Mouse (Mus musculus) heart, embryonic 15.5 days (tissue): ENCODE results near the gene Dpep2nb. TPM values are rescaled to one million over a fixed set of nuclear protein-coding genes. Genes with fewer than 3 reads are reported as not detected.
"Not testable (repeated sequence)": the region's sequence is repeated elsewhere in the genome, so short reads cannot be mapped to it uniquely, and the experiment has no call there.

ENCODE experiments used
- ATAC-seq: fragments of 200-750 bp; cut with Nextera tagmentation; replicated peaks from 2 replicates; pipeline ENCODE4 v1.8.0; 2017; ENCODE audit warnings: low read depth, moderate TSS enrichment; ENCODE audit not compliant: insufficient number of reproducible peaks, insufficient read depth, low FRiP score
- H3K27ac ChIP-seq: fragments of 300-500 bp; sonication (generic); 2 replicates; pipeline ENCODE4 v1.5.1; 2015; ENCODE audit warnings: mild to moderate bottlenecking, inconsistent platforms
- H3K27me3 ChIP-seq: fragments of 300-500 bp; sonication (generic); 2 replicates; pipeline ENCODE4 v1.6.1; 2015; ENCODE audit warnings: inconsistent platforms
- H3K36me3 ChIP-seq: fragments of 300-500 bp; sonication (generic); 2 replicates; pipeline ENCODE4 v1.6.1; 2015; ENCODE audit warnings: mild to moderate bottlenecking, inconsistent platforms
- H3K4me1 ChIP-seq: fragments of 300-500 bp; sonication (generic); replicated peaks from 2 replicates; pipeline ENCODE4 v1.6.1; 2015; ENCODE audit warnings: inconsistent platforms
- H3K4me2 ChIP-seq: fragments of 300-500 bp; sonication (generic); 2 replicates; pipeline ENCODE4 v1.6.1; 2015; ENCODE audit warnings: inconsistent platforms, mild to moderate bottlenecking, moderate library complexity
- H3K4me3 ChIP-seq: fragments of 300-500 bp; sonication (generic); 2 replicates; pipeline ENCODE4 v1.5.1; 2015; ENCODE audit warnings: mild to moderate bottlenecking, inconsistent platforms
- H3K9ac ChIP-seq: fragments of 300-500 bp; sonication (generic); 2 replicates; pipeline ENCODE4 v1.6.1; 2015; ENCODE audit warnings: mild to moderate bottlenecking, inconsistent platforms
- H3K9me3 ChIP-seq: fragments of 300-500 bp; sonication (generic); replicated peaks from 2 replicates; pipeline ENCODE4 v1.6.1; 2016; ENCODE audit warnings: inconsistent platforms
- WGBS: fragments of 180-500 bp; shearing (Covaris S2); methylation state at CpG from one replicate; pipeline ENCODE4 v1.1.7; 2015; ENCODE audit warnings: mixed read lengths; 5-methylcytosine and 5-hydroxymethylcytosine counted together
- polyA plus RNA-seq: library from polyadenylated mRNA; unstranded; fragments of >200 nt; fragmentation: Nextera tagmentation; extraction: Ambion mirVana; gene quantifications from 2 replicates; pipeline ENCODE4 v1.2.1, GENCODE M21; 2015

Dpep2nb gene
- polyA plus RNA-seq, 1 experiment from 2014 or later, result not detected

GRCm38 (mm10) chr8:106006413-106006812, 638 bp upstream of the Dpep2nb start:
- Histone ChIP-seq H3K4me2 (no peak overlapping the region), H3K4me3 (no peak overlapping the region), H3K9ac (no peak overlapping the region), H3K9me3 (no peaks in the 10 kb centered on the region), H3K4me1 (peaks cover 13% of the 10 kb centered on the region), H3K36me3 (no peaks in the 10 kb centered on the region), H3K27me3 (no peaks in the 10 kb centered on the region), H3K27ac (no peak overlapping the region)
- 80% methylated on average over 4 of the region's 4 CpGs for WGBS
- no peak for ATAC-seq

- no peaks in the 10 kb centered on the region for H3K27me3 ChIP-seq
- H3K4me1 ChIP-seq, result peaks cover 2% of the 10 kb centered on the region
- H3K27ac ChIP-seq, result no peak overlapping the region
- H3K4me2 ChIP-seq, result no peak overlapping the region
- no peaks in the 10 kb centered on the region for H3K36me3 ChIP-seq
- H3K9ac ChIP-seq, result no peak overlapping the region
- ATAC-seq, result no peak
- 67% methylated on average over 8 of the region's 8 CpGs for WGBS
- H3K4me3 ChIP-seq, result no peak overlapping the region
- H3K9me3 ChIP-seq, result no peaks in the 10 kb centered on the region
Observed at GRCm38 (mm10) chr8:106004538-106005207, 1.1 kb downstream of the Dpep2nb start.

- WGBS, result 81% methylated on average over 4 of the region's 4 CpGs
- Histone ChIP-seq H3K4me3 (no peak overlapping the region), H3K27ac (no peak overlapping the region), H3K27me3 (no peaks in the 10 kb centered on the region), H3K4me1 (no peaks in the 10 kb centered on the region), H3K9ac (no peak overlapping the region), H3K4me2 (no peak overlapping the region), H3K36me3 (no peaks in the 10 kb centered on the region), H3K9me3 (no peaks in the 10 kb centered on the region)
- ATAC-seq, result no peak
Observed at GRCm38 (mm10) chr8:106001908-106002307, 3.9 kb downstream of the Dpep2nb start.

- H3K9me3 ChIP-seq, result no peaks in the 10 kb centered on the region
- no peak overlapping the region for H3K4me2 ChIP-seq
- ATAC-seq, result no peak
- H3K27ac ChIP-seq, result no peak overlapping the region
- no peak overlapping the region for H3K4me3 ChIP-seq
- no peak overlapping the region for H3K9ac ChIP-seq
- no peaks in the 10 kb centered on the region for H3K4me1 ChIP-seq
- no peaks in the 10 kb centered on the region for H3K27me3 ChIP-seq
- 68% methylated on average over 2 of the region's 2 CpGs for WGBS
- no peaks in the 10 kb centered on the region for H3K36me3 ChIP-seq
Observed at GRCm38 (mm10) chr8:105998971-105999370, 6.8 kb downstream of the Dpep2nb start.

- Histone ChIP-seq H3K4me3 (no peak overlapping the region), H3K9me3 (no peaks in the 10 kb centered on the region), H3K36me3 (no peaks in the 10 kb centered on the region), H3K27ac (no peak overlapping the region), H3K4me1 (no peaks in the 10 kb centered on the region), H3K9ac (no peak overlapping the region), H3K4me2 (no peak overlapping the region), H3K27me3 (no peaks in the 10 kb centered on the region)
- WGBS, result 63% methylated on average over 7 of the region's 7 CpGs
- ATAC-seq, result no peak
Observed at GRCm38 (mm10) chr8:105996359-105996758, 9.4 kb downstream of the Dpep2nb start.

GRCm38 (mm10) chr8:105993226-105993625, 12.5 kb downstream of the Dpep2nb start:
- H3K36me3 ChIP-seq, result no peaks in the 10 kb centered on the region
- 69% methylated on average over 4 of the region's 4 CpGs for WGBS
- no peak for ATAC-seq
- H3K4me1 ChIP-seq, result peaks cover 6% of the 10 kb centered on the region; the same call in 1 of the 2 replicates
- H3K9ac ChIP-seq, result no peak overlapping the region
- H3K27me3 ChIP-seq, result no peaks in the 10 kb centered on the region
- no peak overlapping the region for H3K4me2 ChIP-seq
- H3K27ac ChIP-seq, result no peak overlapping the region
- no peaks in the 10 kb centered on the region for H3K9me3 ChIP-seq
- H3K4me3 ChIP-seq, result no peak overlapping the region

- Histone ChIP-seq H3K27me3 (no peaks in the 10 kb centered on the region), H3K4me1 (peaks cover 6% of the 10 kb centered on the region; the same call in 1 of the 2 replicates), H3K4me3 (no peak overlapping the region), H3K9me3 (no peaks in the 10 kb centered on the region), H3K36me3 (no peaks in the 10 kb centered on the region), H3K4me2 (no peak overlapping the region), H3K27ac (no peak overlapping the region), H3K9ac (no peak overlapping the region)
- 61% methylated on average over 5 of the region's 5 CpGs for WGBS
- ATAC-seq, result no peak
Observed at GRCm38 (mm10) chr8:105992499-105992898, 13.3 kb downstream of the Dpep2nb start.

GRCm38 (mm10) chr8:105991546-105991945, 14.2 kb downstream of the Dpep2nb start:
- no peak overlapping the region for H3K4me3 ChIP-seq
- 66% methylated on average over 2 of the region's 2 CpGs for WGBS
- H3K36me3 ChIP-seq, result no peaks in the 10 kb centered on the region
- no peaks in the 10 kb centered on the region for H3K9me3 ChIP-seq
- no peak overlapping the region for H3K4me2 ChIP-seq
- no peak overlapping the region for H3K9ac ChIP-seq
- ATAC-seq, result no peak
- H3K4me1 ChIP-seq, result peaks cover 6% of the 10 kb centered on the region; the same call in 1 of the 2 replicates
- H3K27ac ChIP-seq, result no peak overlapping the region
- H3K27me3 ChIP-seq, result no peaks in the 10 kb centered on the region

GRCm38 (mm10) chr8:105990856-105991387, 14.9 kb downstream of the Dpep2nb start, which contains the start of gene Dus2:
Gene Dus2, plus strand, starts transcription at chr8:105991337.
- no peak within 1 kb of the TSS for H3K27ac ChIP-seq
- H3K4me1 ChIP-seq, result peaks cover 6% of the 10 kb centered on the region; the same call in 1 of the 2 replicates
- H3K9me3 ChIP-seq, result no peaks in the 10 kb centered on the region
- peak within 1 kb of the TSS; percentile 30; the same call in 1 of the 2 replicates for H3K4me2 ChIP-seq
- no peak within 1 kb of the TSS for H3K9ac ChIP-seq
- H3K27me3 ChIP-seq, result no peaks in the 10 kb centered on the region
- H3K36me3 ChIP-seq, result no peaks in the 10 kb centered on the region
- no peak within 1 kb of the TSS for H3K4me3 ChIP-seq
- 9% methylated on average over 15 of the region's 15 CpGs for whole genome bisulfite sequencing
- ATAC-seq, result peak; percentile 64; the same call in 1 of the 2 replicates

GRCm38 (mm10) chr8:105988546-105988945, 17.2 kb downstream of the Dpep2nb start:
- Histone ChIP-seq H3K27ac (no peak overlapping the region), H3K36me3 (no peaks in the 10 kb centered on the region), H3K27me3 (no peaks in the 10 kb centered on the region), H3K4me2 (no peak overlapping the region), H3K9me3 (no peaks in the 10 kb centered on the region), H3K4me3 (no peak overlapping the region), H3K9ac (no peak overlapping the region), H3K4me1 (peaks cover 6% of the 10 kb centered on the region; the same call in 1 of the 2 replicates)
- 75% methylated on average over 11 of the region's 11 CpGs for WGBS
- no peak for ATAC-seq

- H3K4me2 ChIP-seq, H3K9ac ChIP-seq, H3K27me3 ChIP-seq, H3K27ac ChIP-seq, H3K9me3 ChIP-seq, H3K36me3 ChIP-seq, H3K4me3 ChIP-seq, ATAC-seq, H3K4me1 ChIP-seq: not testable (repeated sequence)
- 72% methylated on average over 11 of the region's 11 CpGs for WGBS
Observed at GRCm38 (mm10) chr8:105983406-105983805, 22.4 kb downstream of the Dpep2nb start.

- Histone ChIP-seq H3K27ac (no peak overlapping the region), H3K4me2 (no peak overlapping the region), H3K27me3 (no peaks in the 10 kb centered on the region), H3K4me1 (no peaks in the 10 kb centered on the region), H3K36me3 (no peaks in the 10 kb centered on the region), H3K9ac (no peak overlapping the region), H3K9me3 (no peaks in the 10 kb centered on the region), H3K4me3 (no peak overlapping the region)
- no peak for ATAC-seq
- 88% methylated on average over 1 of the region's 1 CpGs for WGBS
Observed at GRCm38 (mm10) chr8:105981146-105981545, 24.6 kb downstream of the Dpep2nb start.
